Mouse (Mus musculus) kidney, embryonic 14.5 days (tissue): ENCODE measurements at regions not wholly inside any gene's neighbourhood (a gene's known extent, or its start where the extent isn't known, plus 50 kb on each side); places are given as distances from the start of the nearest gene placed in this dataset.

Source experiments
- ATAC-seq: fragments of 200-750 bp; cut with Nextera tagmentation; 2 replicates; pipeline ENCODE4 v1.8.0; 2017; ENCODE audit warnings: moderate number of reproducible peaks, mild to moderate bottlenecking, moderate TSS enrichment, moderate library complexity; ENCODE audit not compliant: low FRiP score, low TSS enrichment
- H3K27ac ChIP-seq: fragments of 300-500 bp; sonication (generic); 2 replicates; pipeline ENCODE4 v1.5.1; 2014; ENCODE audit warnings: low read depth, mild to moderate bottlenecking, low read length, moderate library complexity, mixed read lengths
- H3K27me3 ChIP-seq: fragments of 300-500 bp; sonication (generic); 2 replicates; pipeline ENCODE4 v1.6.1; 2014; ENCODE audit warnings: mild to moderate bottlenecking, low read length; ENCODE audit not compliant: control insufficient read depth, insufficient read depth
- H3K36me3 ChIP-seq: fragments of 300-500 bp; sonication (generic); 2 replicates; pipeline ENCODE4 v1.6.1; 2014; ENCODE audit warnings: low read length, mixed read lengths; ENCODE audit not compliant: control insufficient read depth, insufficient read depth
- H3K4me1 ChIP-seq: fragments of 300-500 bp; sonication (generic); 2 replicates; pipeline ENCODE4 v1.6.1; 2014; ENCODE audit warnings: low read length, mixed read lengths; ENCODE audit not compliant: control insufficient read depth, insufficient read depth
- H3K4me2 ChIP-seq: fragments of 300-500 bp; sonication (generic); replicated peaks from 2 replicates; pipeline ENCODE4 v1.6.1; 2014; ENCODE audit warnings: low read depth, mild to moderate bottlenecking, low read length
- H3K4me3 ChIP-seq: fragments of 300-500 bp; sonication (generic); 2 replicates; pipeline ENCODE4 v1.5.1; 2014; ENCODE audit warnings: mild to moderate bottlenecking, low read length
- H3K9ac ChIP-seq: fragments of 300-500 bp; sonication (generic); 2 replicates; pipeline ENCODE4 v1.6.1; 2014; ENCODE audit warnings: low read depth, mild to moderate bottlenecking, low read length, moderate library complexity
- H3K9me3 ChIP-seq: fragments of 300-500 bp; sonication (generic); 2 replicates; pipeline ENCODE4 v1.6.1; 2016; ENCODE audit warnings: low read length; ENCODE audit not compliant: control insufficient read depth
- WGBS: fragments of 180-500 bp; shearing (Covaris S2); extraction: QIAGEN DNeasy Blood & Tissue Kit; methylation state at CpG from one replicate; pipeline ENCODE4 v1.1.7; 2014; 5-methylcytosine and 5-hydroxymethylcytosine counted together

DNA sequence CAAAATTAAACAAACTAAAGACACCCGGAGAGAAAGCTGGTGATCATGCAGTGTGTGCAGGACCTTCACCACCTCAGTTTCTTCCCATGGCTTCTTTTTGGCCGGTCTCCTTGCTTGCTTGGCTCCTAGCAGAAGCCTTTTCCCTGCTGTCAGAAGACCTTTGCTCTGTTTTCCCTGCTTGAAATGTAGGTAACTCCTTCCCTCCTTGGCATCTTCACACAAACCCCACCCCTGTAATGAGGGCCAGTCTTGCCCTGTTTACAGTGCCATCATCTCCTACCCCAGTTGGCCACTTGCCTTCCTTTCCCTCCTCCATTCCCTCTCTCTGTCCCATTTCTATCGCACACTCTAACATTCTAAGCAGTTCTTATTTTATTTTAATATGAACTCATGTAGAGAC is 69.7 kb upstream of the Lama4 start:
- WGBS = 86% methylated on average over 3 of the region's 3 CpGs
- H3K27ac ChIP-seq = no peak overlapping the region
- no peaks in the 10 kb centered on the region for H3K9me3 ChIP-seq
- no peaks in the 10 kb centered on the region for H3K36me3 ChIP-seq
- no peak overlapping the region for H3K4me3 ChIP-seq
- no peak overlapping the region for H3K9ac ChIP-seq
- H3K4me1 ChIP-seq = no peaks in the 10 kb centered on the region
- H3K4me2 ChIP-seq = no peak overlapping the region
- no peak for ATAC-seq
- H3K27me3 ChIP-seq = no peaks in the 10 kb centered on the region

DNA sequence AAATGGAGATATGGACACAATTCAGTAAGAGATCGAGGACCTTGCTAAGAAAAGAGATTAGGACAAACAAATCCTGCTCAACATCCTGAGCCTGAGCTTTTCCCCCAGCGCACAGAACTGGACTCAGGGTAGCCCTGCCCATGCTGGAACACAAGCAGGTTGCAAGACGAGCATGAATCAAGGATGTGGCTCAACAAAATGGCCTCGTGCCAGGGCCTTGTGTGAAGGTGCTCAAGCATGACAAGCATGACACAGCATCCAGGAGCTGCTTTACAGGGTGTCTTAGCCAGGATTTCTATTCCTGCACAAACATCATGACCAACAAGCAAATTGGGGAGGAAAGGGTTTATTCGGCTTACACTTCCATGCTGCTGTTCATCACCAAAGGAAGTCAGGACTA is 67.7 kb upstream of the Lama4 start:
- no peak for ATAC-seq
- 67% methylated on average over 5 of the region's 5 CpGs for WGBS
- Histone ChIP-seq H3K36me3 (no peaks in the 10 kb centered on the region), H3K9me3 (no peaks in the 10 kb centered on the region), H3K4me2 (no peak overlapping the region), H3K27ac (no peak overlapping the region), H3K9ac (no peak overlapping the region), H3K27me3 (no peaks in the 10 kb centered on the region), H3K4me1 (no peaks in the 10 kb centered on the region), H3K4me3 (no peak overlapping the region)

DNA sequence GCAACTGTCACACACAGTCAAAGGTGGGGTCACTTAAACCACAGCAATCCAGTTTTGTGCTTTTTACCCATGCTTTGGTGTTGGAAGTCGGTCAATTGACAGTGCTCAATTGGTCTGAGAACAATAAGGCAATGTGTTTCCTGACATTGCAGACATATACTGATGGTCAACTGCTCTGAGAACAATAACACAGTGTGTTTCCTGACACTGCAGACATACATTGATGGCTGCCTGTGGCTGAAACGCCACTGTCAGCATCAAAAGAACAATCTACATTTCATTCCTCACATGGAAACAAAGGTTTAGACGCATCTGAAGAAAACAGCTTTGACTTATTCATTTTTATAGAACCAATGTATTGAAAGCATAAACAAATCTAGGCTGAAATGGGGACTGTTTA is 59.2 kb upstream of the Lama4 start:
- Histone ChIP-seq H3K4me2 (no peak overlapping the region), H3K9me3 (no peaks in the 10 kb centered on the region), H3K36me3 (no peaks in the 10 kb centered on the region), H3K27me3 (no peaks in the 10 kb centered on the region), H3K9ac (no peak overlapping the region), H3K4me3 (no peak overlapping the region), H3K4me1 (no peaks in the 10 kb centered on the region), H3K27ac (no peak overlapping the region)
- WGBS = 65% methylated on average over 3 of the region's 3 CpGs
- no peak for ATAC-seq

DNA sequence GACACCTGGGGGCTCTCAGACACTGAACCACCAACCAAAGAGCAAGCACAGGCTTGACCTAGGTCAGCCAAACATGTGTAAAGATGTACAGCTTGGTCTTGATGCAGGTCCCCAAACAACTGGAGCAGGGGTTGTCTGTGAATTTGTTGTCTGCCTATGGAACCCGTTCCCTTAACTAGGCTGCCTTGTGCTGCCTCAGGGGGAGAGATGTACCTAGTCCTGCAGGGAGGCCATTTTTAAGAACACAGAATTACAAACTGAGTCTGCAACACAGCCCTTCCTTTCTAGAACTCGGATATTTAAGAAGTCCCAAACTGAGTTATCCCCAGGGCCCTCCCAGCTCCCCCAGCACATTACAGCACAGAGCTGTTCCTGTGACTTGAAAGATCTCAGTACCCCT is 57.5 kb upstream of the Lama4 start:
- Histone ChIP-seq H3K9me3 (no peaks in the 10 kb centered on the region), H3K4me1 (no peaks in the 10 kb centered on the region), H3K36me3 (no peaks in the 10 kb centered on the region), H3K9ac (no peak overlapping the region), H3K4me3 (no peak overlapping the region), H3K27ac (peak overlapping the region; percentile 11), H3K4me2 (no peak overlapping the region), H3K27me3 (no peaks in the 10 kb centered on the region)
- no peak for ATAC-seq
- 69% methylated on average over 2 of the region's 2 CpGs for WGBS

DNA sequence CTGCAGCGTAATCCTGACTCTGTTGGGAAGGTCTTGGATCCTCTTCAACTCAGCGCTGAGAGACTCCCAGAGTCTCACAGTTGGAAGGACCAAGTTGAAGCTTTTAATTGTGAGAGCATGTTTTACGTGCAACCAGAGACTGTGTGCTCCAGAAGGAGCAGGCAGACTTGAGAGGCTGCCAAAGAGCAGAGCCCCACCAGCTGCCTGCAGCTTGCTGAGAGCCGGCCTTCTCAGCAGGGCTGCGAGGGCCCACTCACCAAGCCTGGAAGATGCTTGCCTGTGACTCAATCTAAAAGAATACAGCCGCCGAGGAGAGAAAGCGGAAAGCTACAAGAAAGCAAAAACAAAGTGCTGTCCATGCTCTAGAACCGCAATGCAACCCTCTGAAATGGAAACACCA is 57.0 kb upstream of the Lama4 start:
- peak overlapping the region; percentile 11; the same call in 1 of the 2 replicates for H3K27ac ChIP-seq
- WGBS = 40% methylated on average over 9 of the region's 9 CpGs
- H3K27me3 ChIP-seq = no peaks in the 10 kb centered on the region
- H3K4me3 ChIP-seq = no peak overlapping the region
- no peaks in the 10 kb centered on the region for H3K4me1 ChIP-seq
- no peaks in the 10 kb centered on the region for H3K9me3 ChIP-seq
- H3K4me2 ChIP-seq = no peak overlapping the region
- H3K36me3 ChIP-seq = no peaks in the 10 kb centered on the region
- peak; percentile 92 for ATAC-seq
- H3K9ac ChIP-seq = no peak overlapping the region

DNA sequence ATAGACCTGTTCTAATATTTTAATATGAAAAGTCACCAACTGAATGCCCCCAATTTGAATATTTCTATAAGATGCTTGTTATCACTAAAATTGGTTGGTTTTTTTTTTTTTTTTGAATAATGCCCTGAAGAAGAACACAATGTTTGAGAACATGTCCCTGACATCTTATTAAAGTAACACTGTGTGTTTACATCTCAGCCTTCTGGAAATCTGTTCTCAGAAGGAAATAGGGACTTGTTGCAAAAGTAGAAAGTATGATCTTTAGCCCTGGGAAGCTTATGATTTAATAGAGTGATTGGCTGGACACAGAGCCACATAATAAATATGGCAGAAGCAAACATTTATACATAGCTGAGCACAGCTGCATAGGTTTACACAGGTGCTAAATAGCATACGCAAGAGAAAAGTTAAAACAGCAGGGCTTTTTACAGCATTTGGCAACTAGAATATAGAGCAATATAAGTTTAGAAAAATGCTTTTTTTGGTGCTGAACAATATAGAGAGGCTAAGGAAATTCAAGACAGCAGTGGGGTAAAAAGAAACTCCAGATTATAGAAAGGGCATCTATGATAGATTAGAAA is 56.1 kb upstream of the Lama4 start:
- no peak overlapping the region for H3K4me2 ChIP-seq
- WGBS = 84% methylated on average over 1 of the region's 1 CpGs
- H3K4me1 ChIP-seq = no peaks in the 10 kb centered on the region
- H3K27ac ChIP-seq = no peak overlapping the region
- no peak overlapping the region for H3K9ac ChIP-seq
- H3K27me3 ChIP-seq = no peaks in the 10 kb centered on the region
- ATAC-seq = no peak
- no peak overlapping the region for H3K4me3 ChIP-seq
- no peaks in the 10 kb centered on the region for H3K9me3 ChIP-seq
- no peaks in the 10 kb centered on the region for H3K36me3 ChIP-seq

DNA sequence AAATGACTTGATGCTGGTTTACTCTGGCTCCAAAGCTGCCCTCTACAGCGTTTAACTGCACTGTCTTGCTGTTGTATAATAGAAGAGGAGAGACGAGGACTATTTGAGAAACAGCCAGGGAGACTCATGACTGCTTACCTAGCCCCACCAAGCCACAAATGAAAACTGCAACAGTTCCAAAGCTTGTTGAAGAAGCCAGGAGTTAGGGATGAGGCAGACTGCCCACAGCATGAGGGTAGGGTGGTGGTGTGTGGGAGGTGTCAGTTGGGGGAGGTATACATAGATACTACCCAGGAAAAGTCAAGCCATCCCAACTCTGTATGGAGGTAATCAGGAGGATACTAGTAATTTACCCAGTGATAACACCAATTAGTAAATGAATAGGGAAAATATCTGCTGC is 55.5 kb upstream of the Lama4 start:
- Histone ChIP-seq H3K9ac (no peak overlapping the region), H3K36me3 (no peaks in the 10 kb centered on the region), H3K27ac (no peak overlapping the region), H3K27me3 (no peaks in the 10 kb centered on the region), H3K4me1 (no peaks in the 10 kb centered on the region), H3K9me3 (no peaks in the 10 kb centered on the region), H3K4me3 (no peak overlapping the region), H3K4me2 (no peak overlapping the region)
- ATAC-seq = no peak
- WGBS = 75% methylated on average over 2 of the region's 2 CpGs

DNA sequence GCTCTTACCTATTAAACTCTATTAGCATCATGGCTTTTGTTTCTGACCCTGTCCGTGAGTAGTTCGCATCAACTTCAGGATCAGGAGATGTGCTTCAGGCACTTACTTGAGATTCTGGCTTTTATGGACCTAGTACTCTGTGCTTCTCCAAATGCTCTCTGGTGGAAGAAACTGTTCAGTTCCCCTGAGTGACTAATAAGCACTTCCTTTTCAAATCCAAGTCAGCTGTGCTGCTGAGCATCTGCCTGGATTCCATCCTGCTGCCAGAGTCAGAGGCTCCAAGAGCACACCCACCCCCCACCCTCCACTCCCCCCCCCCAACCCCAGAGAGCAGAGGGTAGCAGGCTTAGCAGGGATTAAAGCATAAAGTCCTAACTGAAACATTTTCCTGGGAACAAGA is 52.3 kb upstream of the Lama4 start:
- no peak overlapping the region for H3K27ac ChIP-seq
- H3K4me3 ChIP-seq = no peak overlapping the region
- H3K27me3 ChIP-seq = no peaks in the 10 kb centered on the region
- 89% methylated on average over 2 of the region's 2 CpGs for WGBS
- ATAC-seq = no peak
- no peak overlapping the region for H3K9ac ChIP-seq
- no peaks in the 10 kb centered on the region for H3K9me3 ChIP-seq
- no peaks in the 10 kb centered on the region for H3K36me3 ChIP-seq
- no peaks in the 10 kb centered on the region for H3K4me1 ChIP-seq
- no peak overlapping the region for H3K4me2 ChIP-seq
